Mouse (Mus musculus): ENCODE results near the gene Tspan13. TPM values are rescaled to one million over a fixed set of nuclear protein-coding genes. Genes with fewer than 3 reads are reported as not detected.

Tspan13 gene
- total RNA-seq (2021) = 10 to 100 TPM; 35.7 to 47.8 TPM
- long read RNA-seq, experiment 1, transcript Tspan13-201 (6 exons, 1,932 nt) = major isoform, 51 of 63 reads
- long read RNA-seq, experiment 1, partial matches to known transcripts = 5 of 63 reads
- long read RNA-seq, experiment 1, other reads (novel, unspliced or antisense) = 7 of 63 reads
- long read RNA-seq, experiment 2, transcript Tspan13-201 (6 exons, 1,932 nt) = major isoform, 53 of 62 reads
- long read RNA-seq, experiment 2, partial matches to known transcripts = 6 of 62 reads
- long read RNA-seq, experiment 2, other reads (novel, unspliced or antisense) = 3 of 62 reads

DNA sequence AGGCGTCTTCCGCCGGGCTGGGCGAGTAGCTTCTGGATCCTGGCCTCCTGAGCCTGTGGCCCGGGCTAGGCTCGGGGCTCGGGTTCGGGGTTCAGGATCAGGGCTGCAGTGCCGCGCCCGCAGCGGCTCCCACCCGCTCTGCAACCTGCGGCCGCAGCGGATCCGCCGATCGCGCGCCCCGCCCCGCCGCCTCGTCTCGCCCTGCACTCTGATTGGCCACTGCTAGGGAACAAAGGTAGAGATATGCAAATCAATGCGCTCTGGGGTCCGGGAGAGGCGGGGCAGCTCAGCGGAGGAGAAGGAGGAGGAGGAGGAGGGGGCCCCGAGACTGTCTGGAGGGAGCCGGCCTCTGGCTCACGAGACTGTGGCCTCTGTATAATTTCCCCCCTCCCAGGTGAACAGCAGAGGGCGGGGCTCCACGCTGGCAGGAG is at the start of gene Tspan13:
TSS of gene Tspan13 (minus strand) at position 153 of the 431 bp plus-strand sequence.
- DNase-seq = peak; percentile 87

GRCm38 (mm10) chr12:36091964-36092363 is 49.7 kb upstream of the Tspan13 start:
- no peak for DNase-seq

GRCm38 (mm10) chr12:36089221-36089620 is 46.9 kb upstream of the Tspan13 start:
- peak; percentile 4 for DNase-seq

- no peak for DNase-seq
Observed at GRCm38 (mm10) chr12:36088804-36089203, 46.5 kb upstream of the Tspan13 start.

DNA sequence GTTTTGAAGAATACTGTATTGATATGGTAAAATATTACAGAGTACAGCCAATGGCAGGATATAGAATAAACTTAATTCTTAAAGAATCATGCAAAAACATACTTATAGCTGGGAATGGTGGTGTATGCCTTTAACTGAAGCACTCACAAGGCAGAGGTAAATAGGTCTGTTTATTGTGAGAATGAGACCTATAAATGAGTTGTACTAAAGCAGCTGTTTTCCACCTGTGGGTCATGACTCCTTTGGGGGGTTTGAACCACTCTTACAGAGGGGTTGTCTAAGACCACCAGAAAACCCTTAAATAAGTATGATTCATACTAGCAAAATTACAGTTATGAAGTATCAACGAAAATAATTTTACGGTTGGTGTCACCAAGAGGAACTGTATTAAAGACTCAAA is 43.1 kb upstream of the Tspan13 start:
- no peak for DNase-seq

DNA sequence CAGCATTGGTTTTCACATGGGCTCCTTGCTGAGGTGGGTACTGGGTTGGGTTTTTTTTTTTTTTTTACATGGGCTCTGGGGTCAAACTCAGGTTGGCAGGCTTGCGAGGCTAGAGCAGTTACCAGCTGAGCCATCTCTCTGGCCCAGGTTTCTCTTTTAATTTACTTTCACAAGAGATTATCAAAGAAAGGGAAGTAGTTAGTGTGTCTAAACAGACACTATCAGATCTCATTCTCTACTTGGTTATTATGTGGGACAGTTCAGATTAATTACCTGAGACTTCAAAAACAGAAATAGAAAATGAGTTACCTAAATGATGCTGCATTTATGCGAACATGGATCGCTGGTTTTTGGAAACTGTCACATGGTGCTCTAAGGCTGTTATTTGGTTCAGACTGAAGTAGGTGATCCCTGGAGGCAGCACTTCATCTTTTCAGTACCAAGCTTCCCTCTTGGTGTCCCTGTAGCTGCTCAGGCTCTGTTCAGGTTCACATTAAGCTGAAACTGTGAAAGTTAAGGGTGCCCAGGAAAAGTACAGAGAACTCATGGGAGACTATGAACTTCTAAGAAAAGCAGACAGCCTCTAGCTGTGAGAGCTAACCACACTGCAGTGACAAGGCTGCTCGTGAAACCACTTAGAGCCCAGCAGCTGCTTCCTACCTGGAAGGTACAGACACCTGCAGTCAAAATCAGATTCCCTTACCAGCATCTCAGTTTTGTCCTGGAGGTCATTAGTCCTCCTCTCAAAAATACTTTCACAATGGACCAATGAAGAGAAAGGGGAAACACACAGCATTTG is 36.0 kb upstream of the Tspan13 start:
- DNase-seq = no peak

DNA sequence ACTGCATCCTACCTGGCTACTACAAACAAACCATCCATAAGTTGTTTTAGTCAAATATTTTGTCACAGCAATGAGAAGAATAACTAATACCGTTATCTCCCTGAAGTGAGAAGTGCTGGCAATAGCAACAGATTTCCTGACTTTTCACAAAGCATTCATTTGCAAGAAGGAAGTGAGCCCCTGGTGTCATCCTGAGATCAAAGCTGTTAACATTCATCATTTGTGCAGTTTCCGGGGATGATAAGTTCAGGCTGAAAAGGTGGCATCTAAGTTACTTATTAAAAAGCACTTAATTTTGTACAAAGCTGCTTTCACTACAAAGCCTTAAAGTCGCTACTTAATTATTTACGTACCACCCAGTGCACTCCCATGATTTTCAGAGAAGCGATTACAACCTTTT is 30.6 kb upstream of the Tspan13 start:
- no peak for DNase-seq

DNA sequence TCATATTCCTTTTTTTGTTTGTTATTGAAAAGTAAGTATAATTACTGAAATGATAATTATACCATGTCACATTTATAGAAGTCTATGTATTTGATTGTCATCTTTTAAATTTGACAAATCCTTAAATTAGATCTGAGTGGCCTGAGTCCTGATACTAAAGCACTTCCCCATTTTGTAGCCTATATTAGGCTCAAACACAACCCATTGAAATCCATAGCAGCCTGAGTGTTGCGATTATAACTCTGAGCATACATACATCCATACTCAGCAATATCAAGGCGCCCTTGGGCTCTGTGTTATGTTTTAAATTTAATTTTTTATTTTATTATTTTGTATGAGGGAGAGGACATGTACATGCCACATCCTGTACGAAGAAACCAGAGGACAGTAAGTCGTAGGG is 27.9 kb upstream of the Tspan13 start:
- no peak for DNase-seq

- no peak for DNase-seq
Observed at GRCm38 (mm10) chr12:36067538-36067937, 25.2 kb upstream of the Tspan13 start.

- no peak for DNase-seq
Observed at GRCm38 (mm10) chr12:36065911-36066310, 23.6 kb upstream of the Tspan13 start.

GRCm38 (mm10) chr12:36057699-36058098 is 15.4 kb upstream of the Tspan13 start:
- no peak for DNase-seq

DNA sequence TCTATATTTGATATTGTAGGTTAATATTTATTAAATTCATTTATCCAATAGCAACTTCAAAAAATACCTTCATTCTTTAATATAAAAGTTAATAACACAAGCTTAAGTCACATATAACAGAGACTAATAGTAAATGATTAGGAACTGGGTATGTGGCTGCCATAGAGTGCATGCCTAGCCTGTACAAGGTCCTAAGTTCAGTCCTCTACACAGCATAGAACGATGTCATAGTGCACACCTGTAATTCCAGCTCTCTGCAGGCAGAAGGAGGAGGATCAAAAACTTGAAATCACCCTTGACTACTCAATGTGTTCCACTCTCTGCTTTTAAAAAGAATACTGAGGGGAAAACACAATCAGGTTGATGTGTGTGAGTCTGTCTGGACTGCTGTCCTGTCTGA is 8.0 kb upstream of the Tspan13 start:
- no peak for DNase-seq

DNA sequence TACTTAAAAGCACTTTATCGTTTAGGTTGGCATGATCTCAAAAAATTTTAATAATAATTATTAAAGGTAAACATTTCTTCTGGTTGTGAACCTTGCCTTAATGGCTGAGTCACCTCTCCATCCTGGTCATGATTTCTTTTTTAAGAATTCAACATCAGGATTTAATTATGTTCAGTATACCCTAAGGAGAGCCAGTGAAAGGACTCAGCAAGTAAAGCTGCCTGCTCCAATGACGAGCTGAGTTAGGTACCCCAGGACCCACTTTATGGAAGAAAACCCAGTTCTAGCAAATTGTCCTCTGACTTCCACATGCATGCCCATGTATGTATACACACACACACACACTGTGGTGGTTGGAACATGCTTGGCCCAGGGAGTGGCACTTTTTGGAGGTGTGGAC is 5.3 kb upstream of the Tspan13 start:
- DNase-seq = no peak

DNA sequence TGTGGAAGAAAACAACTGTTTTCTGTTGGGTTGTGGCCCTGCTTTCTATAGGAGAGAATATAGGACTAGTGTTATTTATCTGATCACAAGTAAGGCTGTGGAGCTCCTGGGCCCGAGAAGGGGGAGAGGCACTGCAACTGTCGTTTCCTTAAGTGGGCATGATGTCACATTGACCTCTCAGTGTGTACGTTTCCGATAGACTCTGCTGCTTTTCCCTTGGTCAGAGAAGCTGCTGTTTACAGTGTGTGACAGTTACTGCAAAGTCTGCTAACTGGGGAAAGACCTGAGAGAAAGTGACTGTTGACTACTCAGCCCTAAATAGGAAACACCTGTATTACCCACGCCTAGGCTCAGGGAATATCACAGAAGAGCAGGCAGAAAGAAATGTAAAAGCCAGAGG is 3.9 kb upstream of the Tspan13 start:
- no peak for DNase-seq

DNA sequence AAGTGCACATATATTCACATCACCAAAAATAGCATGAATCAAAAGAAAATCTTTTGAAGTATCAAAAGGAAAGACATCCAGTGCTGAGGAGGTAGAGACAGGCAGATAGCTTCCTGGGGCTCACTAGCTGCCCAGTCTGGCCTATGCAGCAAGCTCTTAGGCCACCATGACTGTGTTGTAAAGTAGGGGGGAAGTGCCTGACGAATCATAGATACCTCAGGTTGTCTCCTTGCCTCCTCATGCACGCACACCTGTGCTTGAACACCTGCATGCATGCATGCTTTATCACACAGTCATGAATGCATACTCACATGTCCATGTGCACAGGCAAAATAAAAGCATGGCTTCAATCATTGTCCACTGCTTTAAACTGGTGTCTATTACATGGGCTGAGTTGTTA is 2.4 kb upstream of the Tspan13 start:
- DNase-seq = no peak

DNA sequence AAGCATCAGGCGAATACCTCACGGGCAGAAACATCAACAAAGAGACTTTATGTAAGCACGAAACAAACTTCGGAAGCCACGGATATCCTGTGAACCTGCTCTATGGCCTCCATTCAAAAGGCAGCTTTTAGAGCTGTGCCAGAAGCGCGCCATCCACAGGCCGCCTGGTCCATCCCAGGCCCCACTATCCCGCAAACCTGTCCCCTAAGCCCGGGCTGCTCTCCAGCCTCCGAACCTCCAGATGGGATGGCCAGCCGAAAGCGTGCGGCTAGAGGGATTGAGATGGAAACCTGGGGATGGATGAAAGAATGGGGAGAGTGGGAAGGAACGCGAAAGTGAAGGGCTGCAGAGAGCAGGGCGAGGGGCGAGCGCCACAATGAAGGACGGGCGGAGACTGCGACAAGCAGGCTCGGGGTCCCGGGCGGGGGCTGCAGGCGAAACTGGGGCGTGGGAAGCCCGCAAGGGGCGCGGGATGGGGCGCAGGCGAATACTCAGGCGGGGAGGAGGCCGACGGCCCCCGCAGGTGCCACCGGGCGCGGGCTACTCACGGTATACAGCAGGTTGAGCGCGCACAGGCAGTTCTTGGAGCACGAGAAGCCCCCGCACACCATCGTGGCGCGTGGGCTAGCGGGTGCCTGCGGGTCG is 475 bp downstream of the Tspan13 start:
- DNase-seq = peak; percentile 44

DNA sequence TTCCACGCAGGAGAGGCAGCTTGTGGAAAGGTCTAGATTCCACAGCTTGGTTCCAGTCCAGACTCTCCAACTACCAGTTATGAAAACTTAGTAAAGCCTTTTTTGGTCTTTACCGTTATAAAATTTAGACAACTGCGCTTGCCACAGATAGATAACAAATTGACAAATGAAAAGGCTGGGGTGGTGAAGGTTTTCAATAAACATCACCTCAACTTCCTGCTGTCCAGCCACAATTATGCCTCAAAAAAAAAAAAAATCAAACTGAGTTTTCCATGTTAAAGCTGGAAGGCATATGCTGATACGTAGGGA is 1.1 kb downstream of the Tspan13 start:
- DNase-seq = no peak

- DNase-seq = no peak
Observed at GRCm38 (mm10) chr12:36040571-36041280, 1.6 kb downstream of the Tspan13 start.

- DNase-seq = no peak
Observed at GRCm38 (mm10) chr12:36039541-36040084, 2.7 kb downstream of the Tspan13 start.

GRCm38 (mm10) chr12:36036776-36037175 is 5.5 kb downstream of the Tspan13 start:
- peak; percentile 41 for DNase-seq

DNA sequence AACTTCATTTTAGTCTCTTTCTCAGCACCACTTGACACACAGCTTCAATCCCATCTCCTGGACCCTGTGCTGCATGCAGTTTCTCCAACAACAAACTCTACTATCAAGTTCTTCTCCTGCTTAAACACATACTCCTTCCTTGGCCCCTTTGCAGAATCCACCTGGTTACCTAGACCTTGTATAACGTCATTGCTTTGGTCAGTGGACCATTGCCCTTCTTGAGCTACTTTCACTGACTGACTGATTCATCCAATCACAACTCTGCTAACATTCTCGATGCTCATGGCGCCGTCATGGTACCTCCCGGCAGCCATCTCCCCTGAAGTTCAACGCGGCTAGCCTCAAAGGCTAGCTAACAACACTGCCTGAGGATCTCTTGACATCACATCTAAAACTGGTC is 6.2 kb downstream of the Tspan13 start:
- no peak for DNase-seq

DNA sequence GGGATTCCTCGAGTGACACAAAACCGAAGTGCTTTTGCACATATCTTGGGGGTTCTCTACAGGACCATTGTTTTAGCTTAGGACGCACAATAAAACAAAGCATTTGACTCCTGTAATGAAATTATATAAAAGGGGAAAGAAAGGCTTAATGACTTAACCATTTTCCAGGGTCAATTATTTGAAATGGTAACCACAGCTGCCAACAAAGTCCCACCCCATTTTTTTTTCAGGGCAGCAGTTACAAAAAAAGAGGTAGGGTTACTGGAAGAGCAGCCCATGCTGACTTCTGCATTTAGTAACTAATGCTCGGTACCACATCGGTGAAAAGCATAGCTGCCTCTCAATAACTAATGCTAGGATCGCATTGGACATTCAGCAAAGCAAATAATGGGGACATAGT is 6.8 kb downstream of the Tspan13 start:
- DNase-seq = no peak

Data from adrenal gland, postnatal 10 days (tissue).